Mouse (Mus musculus) layer of hippocampus, adult 6 months (tissue): ENCODE measurements around the gene Utp6. TPM values are rescaled to one million over a fixed set of nuclear protein-coding genes. Genes with fewer than 3 reads are reported as not detected.

Experiments
- long read RNA-seq, 2 experiments: library from polyadenylated mRNA; unstranded; transcript quantifications; one replicate each; pipeline ENCODE4 v2.0.0; 2019 to 2020
- polyA plus RNA-seq: library from polyadenylated mRNA; unstranded; fragments of <200 nt; fragmentation: Nextera tagmentation; gene quantifications from 2 replicates; pipeline ENCODE4 v1.2.3, GENCODE M21; 2021

The Utp6 gene
- 4.1 and 4.4 TPM in 2 replicates for polyA plus RNA-seq
- long read RNA-seq, experiment 1, transcript Utp6-201 (19 exons, 3,877 nt) = major isoform, 6 of 13 reads
- long read RNA-seq, experiment 1, partial matches to known transcripts = 5 of 13 reads
- long read RNA-seq, experiment 1, other reads (novel, unspliced or antisense) = 2 of 13 reads
- long read RNA-seq, experiment 2, transcript Utp6-201 (19 exons, 3,877 nt) = major isoform, 52 of 57 reads
- long read RNA-seq, experiment 2, partial matches to known transcripts = 1 of 57 reads
- long read RNA-seq, experiment 2, other reads (novel, unspliced or antisense) = 1 of 57 reads

DNA sequence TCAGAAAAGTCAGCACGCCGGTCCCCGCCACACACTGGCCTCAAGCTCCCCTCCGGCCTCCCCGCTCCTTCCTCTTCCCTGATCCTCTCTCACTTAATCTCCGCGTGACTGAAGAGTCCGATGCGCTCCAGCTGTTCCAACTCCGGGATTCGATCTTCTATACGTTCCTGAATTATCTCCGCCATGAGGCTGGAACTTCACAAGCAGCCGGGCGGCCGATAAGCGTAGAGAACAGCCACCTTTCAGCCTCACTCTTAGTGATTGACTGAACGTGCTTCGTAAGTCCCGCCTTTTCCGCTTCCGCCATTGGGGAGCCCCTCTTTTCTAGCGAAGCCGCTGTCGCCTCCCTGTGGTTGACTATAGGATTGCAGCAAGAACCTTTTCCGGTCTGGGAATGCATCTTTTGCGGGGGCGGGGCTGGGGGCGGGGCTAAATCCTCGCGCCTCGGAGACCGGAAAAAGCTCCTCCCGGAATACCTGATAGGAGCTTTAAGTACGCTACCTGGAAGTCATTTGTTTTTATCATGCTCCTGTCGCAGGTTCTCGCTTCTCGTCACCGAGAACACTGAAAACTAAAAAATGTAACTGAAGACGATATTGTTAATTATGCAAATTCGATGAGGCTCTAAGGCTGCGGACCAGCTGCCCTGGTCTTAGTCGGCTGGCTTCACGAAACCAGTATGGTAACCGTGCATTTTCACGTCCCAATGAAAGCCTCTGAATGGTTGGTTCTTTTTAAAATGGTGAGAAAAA is at the start of gene Utp6:
Utp6 (minus strand) TSS at position 266 of the 752 bp plus-strand sequence.

GRCm38 (mm10) chr11:79992592-79993355 is 30.6 kb upstream of the Utp6 start, which contains the start of gene Suz12:
Gene Suz12, plus strand, starts transcription at chr11:79993106.

Other genes starting within 250 kb of the Utp6 start
- 3.5 and 3.8 TPM in 2 replicates for gene Suz12, start 30.7 kb upstream of the Utp6 start, polyA plus RNA-seq
- 13.4 and 13.6 TPM in 2 replicates for gene Crlf3, start 118.6 kb upstream of the Utp6 start, polyA plus RNA-seq
- gene Atad5, start 127.0 kb upstream of the Utp6 start, polyA plus RNA-seq = 0.60 and 0.63 TPM in 2 replicates
- gene Tefm, start 179.8 kb upstream of the Utp6 start, polyA plus RNA-seq = 12.4 and 13.7 TPM in 2 replicates
- gene Adap2, start 191.7 kb upstream of the Utp6 start, polyA plus RNA-seq = 4.7 TPM in 2 replicates
- gene Rnf135, start 221.5 kb upstream of the Utp6 start, polyA plus RNA-seq = 5.4 and 5.8 TPM in 2 replicates
- gene Rhot1, start 246.6 kb upstream of the Utp6 start, polyA plus RNA-seq = 53.5 and 55.6 TPM in 2 replicates